Mouse (Mus musculus): ENCODE measurements around the gene Alkbh6. TPM values are rescaled to one million over a fixed set of nuclear protein-coding genes. Genes with fewer than 3 reads are reported as not detected.

The Alkbh6 gene
- total RNA-seq, 1 experiment from 2014 or later: 59.2 TPM

Other genes starting within 250 kb of the Alkbh6 start
- gene Zfp82, start 235.8 kb upstream of the Alkbh6 start, total RNA-seq (2021): 3.2 and 3.7 TPM in 2 replicates
- gene Gm26920, start 218.3 kb upstream of the Alkbh6 start, total RNA-seq (2021): not detected in 2 replicates
- 3.1 and 4.2 TPM in 2 replicates for gene Zfp566, start 218.2 kb upstream of the Alkbh6 start, total RNA-seq (2021)
- gene Zfp260, start 213.9 kb upstream of the Alkbh6 start, total RNA-seq (2021): 48.8 TPM in 2 replicates
- gene Zfp382, start 186.8 kb upstream of the Alkbh6 start, total RNA-seq (2021): 3.6 and 4.9 TPM in 2 replicates
- gene Zfp146, start 139.0 kb upstream of the Alkbh6 start, total RNA-seq (2021): 45.3 and 50.2 TPM in 2 replicates
- gene Cox7a1, start 124.6 kb upstream of the Alkbh6 start, total RNA-seq (2021): 288 and 306 TPM in 2 replicates
- gene Capns1, start 109.9 kb upstream of the Alkbh6 start, total RNA-seq (2021): 624 and 670 TPM in 2 replicates
- 63.2 and 71.6 TPM in 2 replicates for gene Polr2i, start 76.8 kb upstream of the Alkbh6 start, total RNA-seq (2021)
- 77.0 and 86.6 TPM in 2 replicates for gene Tbcb, start 76.4 kb upstream of the Alkbh6 start, total RNA-seq (2021)
- gene Ovol3, start 73.0 kb upstream of the Alkbh6 start, total RNA-seq (2021): not detected in 2 replicates
- gene Thap8, start 28.6 kb upstream of the Alkbh6 start, total RNA-seq (2021): 1.2 TPM in 1 of 2 replicates, not detected in the other
- 7.2 and 8.4 TPM in 2 replicates for gene Wdr62, start 28.3 kb upstream of the Alkbh6 start, total RNA-seq (2021)
- 21.1 and 29.5 TPM in 2 replicates for gene Clip3, start 17.0 kb upstream of the Alkbh6 start, total RNA-seq (2021)
- gene Syne4, start 6.1 kb downstream of the Alkbh6 start, total RNA-seq (2021): 29.0 and 41.3 TPM in 2 replicates
- 1.5 and 2.0 TPM in 2 replicates for gene E130208F15Rik, start 13.0 kb downstream of the Alkbh6 start, total RNA-seq (2021)
- 13.1 and 14.1 TPM in 2 replicates for gene Sdhaf1, start 15.2 kb downstream of the Alkbh6 start, total RNA-seq (2021)
- gene Lrfn3, start 54.1 kb downstream of the Alkbh6 start, total RNA-seq (2021): 16.6 and 19.4 TPM in 2 replicates
- 14.9 and 15.0 TPM in 2 replicates for gene Tyrobp, start 105.0 kb downstream of the Alkbh6 start, total RNA-seq (2021)
- gene Hcst, start 111.1 kb downstream of the Alkbh6 start, total RNA-seq (2021): 2.6 TPM in 1 of 2 replicates, not detected in the other
- 1.2 and 2.1 TPM in 2 replicates for gene Nfkbid, start 113.0 kb downstream of the Alkbh6 start, total RNA-seq (2021)
- gene Aplp1, start 136.8 kb downstream of the Alkbh6 start, total RNA-seq (2021): 19.6 and 29.9 TPM in 2 replicates
- gene Kirrel2, start 149.0 kb downstream of the Alkbh6 start, total RNA-seq (2021): not detected in 2 replicates
- gene Nphs1, start 149.6 kb downstream of the Alkbh6 start, total RNA-seq (2021): not detected in 2 replicates
- gene Prodh2, start 184.9 kb downstream of the Alkbh6 start, total RNA-seq (2021): 1.6 TPM in 1 of 2 replicates, not detected in the other
- gene Arhgap33, start 226.3 kb downstream of the Alkbh6 start, total RNA-seq (2021): 5.6 and 7.4 TPM in 2 replicates
- 30.2 and 33.5 TPM in 2 replicates for gene Hspb6, start 243.5 kb downstream of the Alkbh6 start, total RNA-seq (2021)
- 14.8 TPM in 2 replicates for gene Proser3, start 243.6 kb downstream of the Alkbh6 start, total RNA-seq (2021)

All from adrenal gland, postnatal 25 days (tissue).